Mouse (Mus musculus): ENCODE results near the gene C1rb.
"Not testable (repeated sequence)": the region's sequence is repeated elsewhere in the genome, so short reads cannot be mapped to it uniquely, and the experiment has no call there.

C1rb gene

GRCm38 (mm10) chr6:124570026-124570425 lies at the start of gene C1rb:
Gene C1rb (plus strand): TSS chr6:124570294.
- peak; percentile 54 for DNase-seq

- DNase-seq = not testable (repeated sequence)
These were observed 48.0 kb upstream of the C1rb start for GRCm38 (mm10) chr6:124522082-124522481.

- no peak for DNase-seq
These were observed 42.2 kb upstream of the C1rb start for GRCm38 (mm10) chr6:124527881-124528280.

- no peak for DNase-seq
These were observed 39.0 kb upstream of the C1rb start for GRCm38 (mm10) chr6:124531077-124531476.

- DNase-seq = not testable (repeated sequence)
These were observed 33.8 kb upstream of the C1rb start for GRCm38 (mm10) chr6:124536125-124536829.

- DNase-seq = not testable (repeated sequence)
These were observed 28.9 kb upstream of the C1rb start for GRCm38 (mm10) chr6:124541176-124541575.

- DNase-seq = peak; percentile 2
These were observed 27.8 kb upstream of the C1rb start, which contains the start of gene C1s1 for GRCm38 (mm10) chr6:124542284-124542683. Gene C1s1 (minus strand): TSS chr6:124542359.

GRCm38 (mm10) chr6:124544466-124544865 lies 25.6 kb upstream of the C1rb start:
- DNase-seq = no peak

- no peak for DNase-seq
These were observed 24.7 kb upstream of the C1rb start for GRCm38 (mm10) chr6:124545425-124545824.

- not testable (repeated sequence) for DNase-seq
These were observed 22.1 kb upstream of the C1rb start for GRCm38 (mm10) chr6:124547979-124548378.

GRCm38 (mm10) chr6:124549023-124549550 lies 21.0 kb upstream of the C1rb start:
- DNase-seq = no peak

GRCm38 (mm10) chr6:124552766-124553165 lies 17.3 kb upstream of the C1rb start:
- DNase-seq = no peak

GRCm38 (mm10) chr6:124555956-124556355 lies 14.1 kb upstream of the C1rb start:
- not testable (repeated sequence) for DNase-seq

- not testable (repeated sequence) for DNase-seq
These were observed 8.9 kb upstream of the C1rb start for GRCm38 (mm10) chr6:124561156-124561555.

- not testable (repeated sequence) for DNase-seq
These were observed 8.5 kb upstream of the C1rb start for GRCm38 (mm10) chr6:124561611-124562010.

GRCm38 (mm10) chr6:124575155-124575678 lies 5.1 kb downstream of the C1rb start:
- DNase-seq = not testable (repeated sequence)

GRCm38 (mm10) chr6:124580155-124580554 lies 10.1 kb downstream of the C1rb start:
- not testable (repeated sequence) for DNase-seq

GRCm38 (mm10) chr6:124582231-124582630 lies 12.1 kb downstream of the C1rb start:
- DNase-seq = no peak

- no peak for DNase-seq
These were observed 14.8 kb downstream of the C1rb start for GRCm38 (mm10) chr6:124584935-124585334.

GRCm38 (mm10) chr6:124585761-124586160 lies 15.7 kb downstream of the C1rb start:
- no peak for DNase-seq

GRCm38 (mm10) chr6:124586266-124586665 lies 16.2 kb downstream of the C1rb start:
- DNase-seq = no peak

- no peak for DNase-seq
These were observed 18.7 kb downstream of the C1rb start for GRCm38 (mm10) chr6:124588771-124589170.

GRCm38 (mm10) chr6:124592186-124592700 lies 22.1 kb downstream of the C1rb start:
- no peak for DNase-seq

- DNase-seq = no peak
These were observed 23.0 kb downstream of the C1rb start for GRCm38 (mm10) chr6:124593121-124593520.
